Mouse (Mus musculus): Measurements from ENCODE around the gene Synj2.
A peak's percentile ranks its signal among the peaks of the same experiment; 100 is the strongest.

The Synj2 gene

DNA sequence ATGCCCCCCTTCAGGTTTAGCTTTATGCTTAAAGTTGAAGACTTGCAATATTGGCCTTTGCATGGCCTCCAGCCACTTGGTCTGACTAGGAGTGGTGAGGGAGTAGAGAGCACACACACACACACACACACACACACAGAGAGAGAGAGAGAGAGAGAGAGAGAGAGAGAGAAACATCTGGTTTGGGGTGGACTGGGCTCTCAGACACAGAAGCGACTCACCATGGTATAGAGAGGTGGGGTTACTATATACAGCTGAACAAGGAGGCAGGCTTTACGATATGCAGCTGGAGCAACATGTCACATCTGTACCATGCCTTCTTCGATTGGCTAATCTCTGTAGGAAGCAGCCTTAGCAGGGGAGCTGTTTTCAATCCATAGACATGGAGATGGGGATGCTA lies 5.4 kb upstream of the Synj2 start:
- DNase-seq, result no peak

DNA sequence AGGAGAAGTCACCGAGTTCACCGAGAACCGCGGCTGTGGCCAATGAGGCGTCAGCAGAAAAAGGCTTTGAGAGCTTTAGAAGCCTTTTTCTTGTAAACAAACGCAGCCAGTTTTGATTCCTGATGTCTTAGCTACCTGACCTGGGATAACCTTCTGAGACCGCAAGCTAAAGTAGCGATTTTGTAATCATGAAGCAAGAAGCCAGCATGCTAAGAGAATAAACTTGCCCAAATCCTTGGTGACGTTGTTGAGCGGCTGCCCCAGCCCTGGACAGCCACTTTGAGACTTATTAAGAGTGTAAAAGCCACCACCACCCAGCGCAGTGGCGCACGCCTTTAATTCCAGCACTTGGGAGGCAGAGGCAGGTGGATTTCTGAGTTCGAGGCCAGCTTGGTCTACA lies 4.8 kb upstream of the Synj2 start:
- DNase-seq, result no peak

DNA sequence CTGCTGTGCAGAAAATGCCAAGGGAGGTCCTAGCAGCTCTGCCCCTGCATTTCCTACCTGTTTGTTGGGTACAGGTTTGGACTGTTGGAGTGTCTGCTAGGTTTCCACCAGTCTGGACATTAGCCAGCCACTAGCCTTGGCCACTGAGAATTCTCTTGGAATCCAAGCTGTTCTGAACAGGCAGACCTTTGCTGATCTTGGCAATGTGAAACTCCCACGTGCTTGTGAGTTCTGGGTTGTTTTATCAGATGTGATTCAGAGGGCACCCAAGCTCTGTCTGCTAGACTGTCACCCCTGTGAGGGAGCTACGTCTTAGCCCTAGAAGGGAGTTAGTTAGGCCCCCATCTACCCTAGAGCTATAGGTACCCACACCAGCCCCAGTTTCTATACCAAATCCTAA lies 3.6 kb upstream of the Synj2 start:
- no peak for DNase-seq

DNA sequence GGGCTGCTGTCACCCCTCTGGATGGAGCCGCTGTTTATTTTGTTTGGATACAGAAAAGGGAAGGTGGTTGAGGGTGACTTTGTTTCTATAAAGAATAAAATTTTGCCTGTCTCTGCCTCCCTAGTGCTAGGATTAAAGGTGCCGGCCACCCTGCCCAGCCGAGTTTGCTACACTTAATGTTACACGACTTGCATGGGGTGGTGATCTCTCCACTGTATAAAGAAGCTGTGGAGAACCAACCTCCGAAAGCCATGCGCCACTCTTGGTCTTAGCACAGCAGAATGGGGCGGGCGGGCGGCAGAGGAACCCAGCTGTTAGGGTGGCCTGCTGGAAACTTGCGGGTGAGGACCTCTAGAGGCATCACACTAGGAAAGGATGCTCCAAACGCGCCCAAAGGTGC lies 1.2 kb upstream of the Synj2 start:
- no peak for DNase-seq

DNA sequence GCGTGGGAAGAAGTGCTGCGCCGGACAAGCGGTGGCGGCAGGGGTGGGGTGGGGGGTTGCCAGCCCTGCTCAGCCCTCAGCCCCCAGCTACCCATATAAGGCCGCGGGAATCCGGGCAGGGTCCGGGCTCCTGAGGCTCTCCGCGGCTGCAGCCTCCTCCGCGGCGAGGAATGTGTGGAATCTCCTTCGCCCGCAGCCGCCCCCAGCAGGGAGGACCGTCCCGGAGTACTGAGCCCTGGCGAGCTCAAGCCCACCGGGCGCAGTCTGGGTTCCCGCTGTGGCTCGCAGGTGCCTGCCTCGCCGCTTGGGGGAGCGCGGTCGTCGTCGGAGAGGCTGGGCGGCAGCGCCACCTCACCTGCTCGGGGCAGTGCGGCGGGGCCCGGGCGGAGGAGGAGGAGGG lies 288 bp upstream of the Synj2 start:
- DNase-seq, result peak; percentile 85

DNA sequence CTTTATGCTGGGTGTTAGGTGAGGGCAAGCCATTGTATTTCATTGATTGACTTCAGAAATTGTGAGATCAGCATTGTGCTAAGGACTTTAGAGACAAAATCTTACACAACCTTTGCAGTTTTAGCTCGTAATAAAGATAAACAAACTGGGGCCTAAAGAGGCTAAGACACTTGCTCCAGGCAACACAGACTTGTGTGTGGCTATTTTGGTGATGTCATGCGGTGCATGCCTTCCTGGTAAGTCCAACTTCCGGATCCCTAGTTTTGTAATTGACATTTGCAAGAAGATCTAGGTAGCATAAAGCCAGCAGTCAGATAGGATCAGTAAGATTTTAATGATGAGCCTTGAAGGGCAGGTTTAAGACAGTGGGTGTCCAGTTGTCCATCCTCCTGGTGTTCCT lies 1.1 kb downstream of the Synj2 start:
- DNase-seq, result no peak

DNA sequence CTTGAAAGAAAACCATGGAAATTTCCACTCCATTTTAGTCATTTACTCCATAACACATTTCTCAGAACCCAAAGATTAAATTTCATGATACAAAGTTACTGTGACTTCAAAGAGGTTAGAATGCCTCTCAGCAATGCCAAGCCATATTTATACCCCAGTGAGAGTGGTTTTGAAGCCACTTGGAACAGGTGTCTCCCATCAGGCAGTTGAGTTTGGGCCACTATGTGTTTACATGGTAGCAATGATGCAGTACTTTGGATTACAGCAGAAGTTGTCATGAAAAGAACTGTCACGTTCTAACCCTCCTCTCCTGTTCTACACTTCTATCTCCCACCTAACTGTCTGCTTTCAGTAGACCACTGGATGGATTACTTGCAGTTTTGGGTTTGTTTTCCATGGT lies 2.0 kb downstream of the Synj2 start:
- no peak for DNase-seq

DNA sequence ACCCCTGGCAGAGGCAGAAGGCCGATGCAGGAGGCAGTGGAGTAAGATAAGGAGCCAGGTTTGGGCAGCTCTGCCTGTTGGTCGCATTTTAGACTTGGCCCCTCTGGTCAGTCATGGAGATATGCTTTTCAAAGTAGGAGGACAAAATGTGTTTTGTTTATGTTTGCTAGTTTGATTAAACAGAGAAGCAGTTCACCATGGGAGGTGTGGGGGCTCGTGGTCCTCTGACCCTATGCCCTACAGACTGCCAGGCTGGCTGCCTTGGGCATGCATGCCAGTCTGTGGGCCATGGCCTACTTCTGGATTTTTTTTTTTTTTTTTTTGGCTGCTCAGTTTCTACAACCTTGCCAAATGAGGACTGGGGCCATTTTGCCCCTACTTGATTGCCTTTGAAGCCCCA lies 6.0 kb downstream of the Synj2 start:
- no peak for DNase-seq

DNA sequence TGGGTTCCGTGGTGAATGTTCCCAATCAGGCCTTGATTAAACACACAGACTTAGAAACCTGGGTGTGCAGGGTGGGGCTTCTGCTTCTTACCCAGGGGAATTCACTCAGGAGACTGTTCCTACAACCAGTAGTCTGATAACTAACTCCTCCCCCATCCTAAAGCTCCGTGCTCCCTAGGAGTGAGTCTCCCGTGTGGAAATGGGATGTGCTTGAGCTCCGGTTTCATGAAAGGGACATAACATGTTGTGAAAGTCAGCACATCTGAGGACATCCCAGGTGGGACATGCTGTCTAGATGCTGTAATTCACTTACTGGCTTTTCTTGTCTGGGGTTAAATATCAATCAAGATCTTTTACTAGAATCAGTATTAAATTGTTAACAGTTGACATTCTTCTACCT lies 11.4 kb downstream of the Synj2 start:
- DNase-seq, result no peak

DNA sequence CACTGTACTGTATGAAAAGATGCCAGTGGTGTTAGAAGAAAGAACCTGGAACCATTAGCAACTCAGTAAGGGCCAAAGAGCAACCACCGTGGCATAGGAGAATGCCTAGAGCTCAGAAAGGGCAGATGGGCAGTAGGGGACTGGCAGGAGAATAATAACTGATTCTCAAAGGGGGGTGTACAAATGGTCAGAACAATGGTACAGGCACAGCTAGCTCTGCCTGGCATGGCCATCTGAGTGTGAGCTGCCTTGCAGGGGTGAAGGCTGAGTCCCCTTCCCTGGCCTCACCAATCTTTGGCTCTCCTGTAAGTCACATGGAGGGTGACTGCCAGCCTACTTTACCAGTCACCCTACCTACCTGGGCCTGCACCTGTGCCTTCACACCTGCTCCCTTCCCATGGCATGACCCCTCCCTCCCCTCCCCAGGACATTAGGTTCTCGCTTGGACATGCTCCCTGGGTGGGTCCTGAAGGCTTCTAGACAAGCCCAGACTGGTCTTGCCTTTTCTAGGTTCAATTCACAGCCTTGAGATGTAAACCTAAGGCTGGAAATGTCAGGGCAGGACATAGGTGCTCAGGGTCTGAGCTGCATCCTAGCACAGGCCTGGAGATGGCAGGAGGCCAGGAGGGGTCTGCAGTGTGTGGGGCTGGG lies 15.4 kb downstream of the Synj2 start:
- DNase-seq, result no peak

DNA sequence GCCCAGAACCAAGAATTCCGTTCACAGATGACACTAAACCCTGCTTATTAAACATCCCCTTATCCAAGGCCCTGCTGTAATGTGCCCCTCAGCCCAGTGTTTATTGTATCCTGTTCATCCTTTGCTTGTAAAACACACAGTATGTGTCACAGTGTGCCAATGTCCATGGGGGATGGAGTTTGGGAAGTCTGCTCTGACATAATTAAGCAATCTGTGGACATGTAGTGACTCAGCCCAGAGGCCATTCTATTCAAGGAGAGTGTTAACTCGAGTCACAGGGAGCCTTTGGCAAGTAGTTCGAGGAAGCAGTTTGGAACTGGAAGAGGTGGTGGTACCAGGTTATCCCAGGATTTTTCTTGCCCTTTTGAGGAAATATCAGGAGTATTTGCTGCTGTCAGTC lies 16.0 kb downstream of the Synj2 start:
- DNase-seq, result no peak

DNA sequence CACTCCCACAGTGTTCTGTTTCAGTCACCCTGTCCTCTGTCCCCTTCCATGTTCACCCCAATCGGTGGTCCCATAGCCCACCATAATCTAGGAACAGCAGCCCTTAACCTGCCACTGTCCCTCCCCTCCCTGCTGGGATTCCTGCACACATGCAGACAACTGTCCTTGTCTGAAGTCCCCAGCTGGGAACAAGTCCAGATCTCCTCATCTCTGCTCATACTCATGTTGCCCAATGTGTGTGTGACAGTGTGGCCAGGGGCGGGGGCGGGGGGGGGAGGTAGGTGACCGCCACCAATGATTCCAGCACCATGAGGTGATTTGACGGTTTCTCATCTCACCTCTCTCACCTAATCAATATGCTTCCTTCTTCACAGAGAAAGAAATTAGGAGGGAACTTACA lies 17.1 kb downstream of the Synj2 start:
- DNase-seq, result no peak

DNA sequence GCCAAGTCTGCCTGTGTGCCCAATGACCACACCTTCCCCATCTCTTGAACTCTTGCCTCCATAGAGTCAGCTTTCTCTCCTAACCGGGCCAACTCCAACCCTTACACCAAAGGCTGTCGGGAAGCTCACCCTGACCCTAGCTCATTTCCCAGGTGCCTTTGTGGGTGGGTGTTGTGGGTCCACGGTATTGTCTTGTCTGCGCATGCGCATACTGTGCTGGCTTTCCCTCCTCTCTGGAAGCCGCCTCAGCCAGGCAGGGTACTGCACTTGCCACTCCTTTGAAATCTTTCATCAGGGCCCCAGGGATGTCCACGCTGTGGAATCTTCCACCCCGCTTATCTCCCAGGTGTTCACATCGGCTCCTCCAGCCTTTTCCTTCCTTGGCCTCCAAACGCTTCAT lies 17.6 kb downstream of the Synj2 start:
- DNase-seq, result no peak

DNA sequence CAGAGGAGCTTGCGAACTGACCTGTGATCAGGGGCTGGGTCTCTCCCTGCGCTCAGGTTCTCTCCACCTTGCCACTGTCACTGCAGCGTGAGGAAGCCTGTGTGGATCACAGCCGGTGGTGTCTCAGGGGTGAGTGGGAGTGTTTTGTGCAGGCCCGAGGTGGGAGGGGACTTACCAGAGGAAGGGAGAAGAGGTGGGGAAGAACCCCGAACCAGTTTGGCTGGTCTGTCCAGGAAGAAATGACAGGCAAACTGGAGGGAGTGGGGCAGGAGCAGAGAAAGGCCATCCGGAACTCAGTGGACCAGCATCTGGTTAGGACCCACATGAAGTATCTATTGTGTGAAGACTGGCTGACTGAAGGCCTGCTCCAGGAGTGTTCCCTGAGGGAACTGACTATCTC lies 18.0 kb downstream of the Synj2 start:
- no peak for DNase-seq

DNA sequence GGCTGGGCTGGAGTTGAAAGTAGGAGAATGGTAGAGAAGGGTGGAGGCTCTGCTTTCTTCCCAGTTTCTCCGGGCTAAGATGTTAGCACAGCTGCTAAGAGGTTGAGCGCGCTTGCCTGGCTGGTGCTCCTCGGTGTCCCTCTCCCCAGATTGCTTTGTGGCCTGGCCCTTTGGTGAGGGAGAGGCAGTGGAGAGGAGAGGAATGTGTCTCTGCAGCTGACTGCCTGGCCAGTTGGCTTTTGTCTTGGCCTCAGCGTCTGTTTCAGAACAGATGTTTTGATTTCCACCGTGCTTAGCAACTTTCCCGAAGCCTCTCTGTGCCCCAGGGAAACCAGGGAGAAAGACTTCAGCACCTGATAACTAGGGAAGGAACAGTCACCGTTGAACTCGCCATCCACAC lies 18.7 kb downstream of the Synj2 start:
- no peak for DNase-seq

DNA sequence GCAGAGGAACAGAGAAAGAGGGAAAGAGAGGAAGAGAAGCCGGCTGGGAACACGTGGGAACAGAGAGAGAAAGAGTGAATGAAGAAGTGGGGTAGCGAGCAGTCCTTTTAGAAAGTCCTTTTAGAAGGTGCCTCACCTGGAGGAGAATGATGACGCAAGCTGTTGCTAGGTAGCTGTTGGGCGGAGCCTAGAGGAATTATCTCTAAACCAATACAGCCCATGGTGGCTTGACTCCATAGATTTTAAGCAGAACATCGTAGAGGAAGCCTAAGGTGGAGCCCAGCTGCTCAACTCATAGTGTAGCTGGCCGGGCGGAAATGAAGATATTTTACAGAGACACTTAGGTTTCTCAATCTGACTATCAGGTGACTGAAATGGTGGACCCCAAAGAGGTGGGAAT lies 22.7 kb downstream of the Synj2 start:
- DNase-seq, result no peak

DNA sequence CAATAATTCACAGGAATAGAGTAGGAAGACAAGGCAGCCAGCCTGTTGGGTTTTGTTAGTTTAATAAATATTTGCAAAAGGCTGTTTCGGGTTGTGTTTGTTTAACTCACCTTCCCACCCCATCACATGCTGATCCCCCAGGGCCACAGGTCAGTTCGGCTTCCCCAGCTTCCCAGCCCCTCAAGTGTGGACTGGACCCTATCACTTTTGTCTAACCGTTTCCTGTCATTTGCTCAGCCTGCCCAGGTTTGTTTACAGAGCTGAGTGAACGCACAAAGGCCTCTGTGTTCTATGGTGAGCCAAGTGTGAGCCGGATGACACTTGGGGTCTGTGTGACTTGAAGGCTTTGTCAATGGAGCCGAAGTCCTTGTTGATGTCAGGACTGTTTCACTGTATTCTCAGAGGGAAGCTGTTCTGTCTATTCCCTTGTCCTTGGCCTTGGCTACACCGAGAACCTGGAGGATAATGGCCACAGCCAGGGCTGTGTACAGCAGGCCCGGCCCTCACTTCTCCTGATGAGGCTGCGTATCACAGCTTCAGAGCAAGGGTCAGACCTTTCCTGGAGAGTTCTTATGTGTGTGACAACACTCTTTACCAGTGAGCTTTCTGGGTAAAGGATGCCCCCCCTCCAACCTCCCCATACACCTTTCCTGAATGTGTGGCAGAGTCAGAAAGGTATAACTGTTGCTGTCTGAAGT lies 24.2 kb downstream of the Synj2 start:
- DNase-seq, result no peak

DNA sequence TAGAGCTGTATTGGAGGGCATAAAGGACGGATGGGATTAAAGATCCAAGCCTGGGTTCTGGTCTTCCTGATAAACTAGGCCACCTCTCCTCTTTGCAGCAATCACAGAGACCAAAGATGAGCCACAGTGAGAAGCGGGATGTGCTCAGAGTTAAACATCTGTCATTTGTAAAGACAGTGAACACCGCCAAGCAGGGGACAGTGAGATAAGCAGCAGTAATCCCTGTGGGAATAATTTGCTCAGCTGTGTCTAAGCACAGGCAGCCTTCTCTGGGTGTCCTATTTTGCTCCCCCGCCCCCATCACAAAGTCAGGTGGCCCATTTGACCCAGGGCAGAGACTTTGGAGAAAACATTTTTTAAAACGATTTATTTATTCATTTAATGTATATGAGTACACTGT lies 25.6 kb downstream of the Synj2 start:
- DNase-seq, result no peak

DNA sequence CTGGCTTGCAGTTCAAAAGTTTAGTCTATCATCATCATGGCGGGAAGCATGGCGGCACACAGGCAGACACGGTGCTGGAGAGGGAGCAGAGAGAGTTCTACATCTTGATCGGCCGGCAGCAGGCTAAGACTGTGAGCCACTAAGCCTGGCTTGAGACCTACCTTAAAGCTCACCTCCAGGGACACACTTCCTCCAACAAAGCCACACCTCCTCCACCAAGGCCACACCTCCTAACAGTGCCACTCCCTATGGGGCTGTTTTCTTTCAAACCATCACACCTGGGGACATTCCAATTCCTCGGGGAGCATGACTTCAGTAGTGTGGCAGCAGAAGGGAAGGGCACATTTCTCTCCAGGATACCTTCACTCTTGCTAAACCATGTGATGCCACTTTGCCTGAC lies 27.5 kb downstream of the Synj2 start:
- no peak for DNase-seq

DNA sequence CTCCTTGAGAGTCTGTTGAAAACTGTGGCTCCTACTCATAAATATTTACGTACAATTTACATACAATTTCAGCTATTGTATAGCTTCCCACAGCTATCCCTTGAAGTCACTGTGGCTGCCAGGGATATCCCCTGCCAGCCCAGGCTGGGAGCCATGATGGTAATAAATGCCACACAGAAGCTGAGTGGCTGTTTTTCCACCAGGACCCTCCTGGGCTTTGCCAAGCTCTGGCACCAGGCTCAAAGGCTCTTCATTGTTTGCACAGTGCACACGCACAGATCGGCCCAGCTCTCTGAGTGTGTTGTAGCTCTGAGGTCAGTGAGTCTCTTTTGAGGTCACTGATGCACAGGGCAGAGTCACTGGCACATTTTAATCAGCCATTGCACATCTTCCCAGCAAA lies 28.2 kb downstream of the Synj2 start:
- DNase-seq, result no peak

DNA sequence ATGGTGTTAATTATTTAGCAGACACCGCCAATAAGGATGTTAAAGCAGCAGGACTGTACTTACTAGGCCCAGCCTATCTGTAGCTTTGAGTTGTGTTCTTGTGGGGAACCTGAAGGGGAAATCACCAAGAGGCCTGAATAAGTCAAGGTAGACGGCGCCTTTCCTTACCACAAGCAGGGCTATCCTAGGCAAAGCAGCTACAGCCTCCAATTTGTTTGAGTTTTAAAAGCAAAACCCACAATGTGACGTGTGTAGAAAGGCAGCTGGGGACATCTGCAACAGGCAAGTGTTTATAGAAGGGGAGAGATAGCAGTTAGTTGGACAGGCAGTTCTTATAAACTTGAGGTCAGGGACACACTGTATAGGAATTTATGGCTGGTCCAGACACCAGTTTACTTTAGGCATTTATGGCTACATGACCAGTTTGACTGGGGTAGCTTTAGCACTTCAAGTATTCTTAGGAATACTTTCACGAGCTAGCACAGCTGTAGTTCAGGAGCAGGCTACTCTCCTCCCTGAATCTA lies 29.3 kb downstream of the Synj2 start:
- no peak for DNase-seq

DNA sequence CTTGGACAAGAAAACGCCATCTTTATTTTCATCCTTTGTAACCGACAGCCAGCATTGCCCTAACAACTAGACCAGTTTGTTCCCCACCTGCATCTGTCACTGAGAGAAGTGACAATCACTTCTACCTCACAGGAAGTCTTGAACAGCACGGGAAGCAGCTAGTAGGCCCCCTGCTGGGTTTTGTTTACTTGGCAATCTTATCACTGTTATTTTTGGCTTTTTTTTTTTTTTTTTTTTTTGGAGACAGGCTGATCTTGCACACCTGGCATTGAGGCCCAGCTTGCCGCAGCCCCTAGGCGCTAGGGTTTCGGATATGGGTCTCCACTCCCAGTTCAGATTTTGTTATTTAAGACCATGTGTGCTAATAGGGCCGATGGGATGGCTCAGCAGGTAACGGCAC lies 32.5 kb downstream of the Synj2 start:
- DNase-seq, result no peak

DNA sequence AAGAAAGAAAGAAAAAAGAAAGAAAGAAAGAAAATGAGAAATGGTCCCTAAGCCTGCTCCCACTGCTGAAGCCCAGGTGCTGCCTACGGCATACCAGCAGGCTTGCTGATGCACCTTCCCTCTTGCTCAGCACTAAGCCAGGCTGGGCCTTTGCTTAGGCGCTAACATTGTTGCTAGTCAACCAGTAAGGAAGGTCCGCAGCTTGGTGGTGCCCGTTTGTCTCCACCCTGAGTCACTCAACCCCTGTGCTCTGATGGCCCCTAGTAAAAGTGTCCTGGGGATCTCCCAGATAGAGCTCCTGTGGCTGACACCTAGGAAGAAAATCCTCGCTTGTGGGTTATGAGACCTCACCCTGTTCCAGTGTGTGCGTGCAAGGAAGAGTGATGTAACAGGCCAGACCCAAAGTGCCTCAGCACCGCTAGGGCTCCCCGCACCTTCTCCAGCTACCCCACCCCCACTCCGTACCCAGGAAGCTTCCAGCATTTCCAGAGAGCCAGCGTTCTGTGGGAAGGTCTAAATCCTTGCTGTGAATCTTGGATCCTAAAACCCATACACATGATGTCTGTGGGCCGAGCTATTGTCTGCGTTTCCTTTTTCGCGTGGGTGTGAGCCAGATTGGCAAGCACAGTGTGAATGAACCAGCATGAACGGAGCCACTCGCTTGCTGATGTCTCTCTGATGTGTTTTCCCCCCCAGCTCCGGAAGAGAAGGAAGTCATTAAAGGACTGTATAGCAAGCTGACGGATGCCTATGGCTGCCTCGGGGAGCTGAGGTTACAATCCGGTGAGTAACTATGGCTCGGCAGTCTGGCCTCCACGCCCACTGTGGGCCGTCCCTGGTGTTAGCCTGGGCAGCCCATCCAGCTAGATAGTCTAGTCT lies 34.3 kb downstream of the Synj2 start:
- DNase-seq, result peak; percentile 39
